Mouse (Mus musculus) hindbrain, embryonic 10.5 days (tissue): ENCODE measurements around the gene Asic5. TPM values are rescaled to one million over a fixed set of nuclear protein-coding genes. Genes with fewer than 3 reads are reported as not detected.

Source experiments
- DNase-seq: peaks from one replicate; pipeline ENCODE4 v3.0.0-alpha.2; 2017; ENCODE audit warnings: low spot score
- H3K27ac ChIP-seq: fragments of 300-500 bp; sonication (generic); 2 replicates; pipeline ENCODE4 v1.5.1; 2016; ENCODE audit warnings: mild to moderate bottlenecking, moderate library complexity
- H3K27me3 ChIP-seq: fragments of 300-500 bp; sonication (generic); 2 replicates; pipeline ENCODE4 v1.6.1; 2016; ENCODE audit warnings: mild to moderate bottlenecking; ENCODE audit not compliant: poor library complexity, insufficient read depth, severe bottlenecking
- H3K36me3 ChIP-seq: fragments of 300-500 bp; sonication (generic); 2 replicates; pipeline ENCODE4 v1.6.1; 2016; ENCODE audit warnings: mild to moderate bottlenecking, moderate library complexity
- H3K4me1 ChIP-seq: fragments of 300-500 bp; sonication (generic); replicated peaks from 2 replicates; pipeline ENCODE4 v1.6.1; 2016; ENCODE audit warnings: mild to moderate bottlenecking
- H3K4me3 ChIP-seq: fragments of 300-500 bp; sonication (generic); 2 replicates; pipeline ENCODE4 v1.5.1; 2016; ENCODE audit warnings: mild to moderate bottlenecking, moderate library complexity
- H3K9me3 ChIP-seq: fragments of 300-500 bp; sonication (generic); 2 replicates; pipeline ENCODE4 v1.6.1; 2016; ENCODE audit warnings: mild to moderate bottlenecking, moderate library complexity
- WGBS: fragments of 180-500 bp; shearing (Covaris S2); methylation state at CpG from one replicate; pipeline ENCODE4 v1.1.7; 2016; 5-methylcytosine and 5-hydroxymethylcytosine counted together
- polyA plus RNA-seq: library from polyadenylated mRNA; unstranded; fragments of >200 nt; fragmentation: Nextera tagmentation; extraction: Ambion mirVana; gene quantifications from 2 replicates; pipeline ENCODE4 v1.2.1, GENCODE M21; 2016

Asic5 gene
- polyA plus RNA-seq, 1 experiment from 2014 or later, result not detected

DNA sequence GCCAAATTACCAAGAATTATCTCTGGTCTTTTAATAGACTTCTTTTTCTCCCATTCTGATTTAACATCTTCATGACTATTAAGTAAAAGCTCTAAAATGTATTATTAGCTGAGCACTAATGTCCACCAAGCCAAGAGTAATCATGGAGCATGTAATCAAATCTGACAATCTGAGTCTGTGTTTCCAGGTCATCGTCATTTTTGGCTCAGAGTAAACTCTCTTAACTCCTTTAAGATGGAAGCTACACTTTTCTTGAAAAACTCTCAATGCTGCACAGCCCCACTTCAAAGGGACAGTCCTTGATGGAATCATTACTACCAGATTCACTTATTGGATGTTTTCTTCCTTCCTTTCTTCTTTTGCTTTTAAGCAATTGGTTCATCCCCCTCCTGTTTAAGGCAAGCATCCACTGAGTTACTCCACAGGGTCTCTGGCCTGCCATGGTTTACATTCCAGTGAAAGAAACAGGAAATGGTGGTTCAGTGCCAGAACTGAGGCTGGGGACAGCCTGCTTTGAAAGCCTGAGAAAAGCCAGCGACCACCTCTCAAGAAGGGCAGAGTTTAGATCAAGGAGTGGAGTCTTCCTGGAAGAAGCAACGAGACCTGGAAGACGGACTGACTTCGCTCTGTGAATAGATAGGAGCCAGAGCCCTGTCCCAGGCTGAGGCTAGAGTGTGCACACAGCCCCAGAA lies 72.3 kb downstream of the Asic5 start:
- H3K27me3 ChIP-seq, result no peaks in the 10 kb centered on the region
- peaks cover 13% of the 10 kb centered on the region; the same call in 1 of the 2 replicates for H3K4me1 ChIP-seq
- WGBS, result 64% methylated on average over 5 of the region's 5 CpGs
- H3K9me3 ChIP-seq, result no peaks in the 10 kb centered on the region
- H3K27ac ChIP-seq, result no peak overlapping the region; the same call in 1 of the 2 replicates
- no peaks in the 10 kb centered on the region for H3K36me3 ChIP-seq
- DNase-seq, result no peak
- H3K4me3 ChIP-seq, result no peak overlapping the region

DNA sequence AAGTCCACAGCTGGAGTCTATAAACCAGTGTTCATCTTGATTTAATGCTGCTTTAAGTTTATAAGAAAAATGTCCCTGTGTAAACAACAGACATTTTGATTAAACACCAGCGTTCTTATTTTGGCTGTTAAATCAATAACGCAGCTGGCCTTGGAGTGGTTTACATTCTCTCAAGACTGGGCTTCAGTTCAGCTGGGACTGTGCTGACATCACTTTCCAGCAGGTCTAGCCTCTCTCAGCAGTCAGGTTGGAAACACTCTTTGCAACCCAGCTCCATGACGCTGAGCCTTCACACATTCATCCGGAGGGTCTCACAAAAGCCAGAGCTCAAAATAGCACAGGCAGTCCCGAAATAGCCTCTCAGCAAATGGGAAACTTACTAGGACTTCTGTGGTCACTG lies 75.1 kb downstream of the Asic5 start:
- DNase-seq, result no peak
- Histone ChIP-seq H3K27me3 (no peaks in the 10 kb centered on the region), H3K4me3 (no peak overlapping the region), H3K27ac (no peak overlapping the region), H3K4me1 (peaks cover 9% of the 10 kb centered on the region; the same call in 1 of the 2 replicates), H3K9me3 (no peaks in the 10 kb centered on the region), H3K36me3 (no peaks in the 10 kb centered on the region)
- WGBS, result 75% methylated on average over 5 of the region's 5 CpGs

DNA sequence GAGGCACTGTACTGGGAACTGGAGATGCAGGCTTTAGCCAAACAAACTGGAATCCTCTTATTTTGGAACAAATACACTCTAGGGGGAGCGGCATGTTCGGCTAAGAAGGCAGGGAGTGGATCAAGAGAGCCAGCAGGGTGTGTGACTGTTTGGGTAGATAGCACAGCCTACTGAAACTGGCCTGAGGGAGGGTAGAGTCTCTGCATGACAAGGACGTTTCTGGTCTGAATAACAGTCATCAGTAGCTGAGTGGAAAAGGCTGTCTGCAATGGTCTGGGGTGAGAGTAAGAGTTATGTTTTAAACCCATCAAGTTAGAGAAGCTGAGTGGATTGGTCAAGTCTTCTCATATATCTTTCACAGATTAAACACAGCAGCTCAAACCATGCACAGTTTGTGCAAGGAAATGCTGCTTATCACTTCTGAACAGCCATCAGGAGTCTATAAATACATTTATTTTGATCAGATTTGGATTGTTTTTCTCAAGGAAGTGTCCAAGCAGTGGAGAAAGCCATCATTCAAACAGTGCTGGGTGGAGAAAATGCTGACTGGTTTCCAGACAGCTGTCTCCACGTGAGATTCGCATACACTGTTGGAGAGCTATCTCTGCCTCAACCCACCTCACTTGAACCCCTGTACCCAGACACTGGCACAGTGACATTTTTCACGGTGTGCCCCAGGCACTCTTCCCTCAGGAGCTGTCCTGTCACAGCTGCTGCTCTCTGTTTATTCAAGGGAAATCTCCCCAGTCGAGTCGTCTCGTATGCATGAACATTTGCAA lies 79.5 kb downstream of the Asic5 start:
- WGBS, result 53% methylated on average over 9 of the region's 9 CpGs
- 0 out of 2 replicates have a peak, but pooled peaks cover 7% of the 10 kb centered on the region for H3K4me1 ChIP-seq
- H3K9me3 ChIP-seq, result no peaks in the 10 kb centered on the region
- H3K27me3 ChIP-seq, result no peaks in the 10 kb centered on the region
- H3K4me3 ChIP-seq, result no peak overlapping the region
- H3K36me3 ChIP-seq, result no peaks in the 10 kb centered on the region
- no peak overlapping the region for H3K27ac ChIP-seq
- no peak for DNase-seq

DNA sequence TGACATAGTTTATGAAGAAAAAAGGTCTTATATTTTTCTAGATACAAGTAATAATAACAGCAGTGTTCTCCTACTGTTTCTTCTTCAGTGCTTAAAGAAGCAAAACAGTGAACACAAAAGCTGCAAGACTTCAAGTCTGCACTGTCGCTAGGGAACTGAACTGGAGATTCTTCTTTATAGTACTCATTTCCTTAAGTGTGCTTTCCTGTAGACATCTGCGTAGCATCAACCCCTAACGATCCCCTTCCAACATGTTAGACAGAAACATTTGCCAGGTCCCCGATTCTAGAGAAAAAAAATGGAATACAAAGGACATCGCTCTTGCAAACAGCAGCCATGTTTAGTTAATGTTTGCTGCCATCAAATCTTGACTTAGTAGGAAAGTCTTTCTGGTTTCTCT lies 85.7 kb downstream of the Asic5 start:
- no peaks in the 10 kb centered on the region for H3K36me3 ChIP-seq
- H3K27ac ChIP-seq, result no peak overlapping the region
- 90% methylated on average over 5 of the region's 5 CpGs for WGBS
- H3K9me3 ChIP-seq, result no peaks in the 10 kb centered on the region
- 0 out of 2 replicates have a peak, but pooled peaks cover 4% of the 10 kb centered on the region for H3K4me1 ChIP-seq
- H3K27me3 ChIP-seq, result peaks cover 2% of the 10 kb centered on the region
- no peak for DNase-seq
- H3K4me3 ChIP-seq, result no peak overlapping the region

Other genes with a start within 250 kb of the Asic5 start
- gene Ctso, start 49.7 kb upstream of the Asic5 start, polyA plus RNA-seq, result 6.3 and 7.9 TPM in 2 replicates
- gene Tdo2, start 6.1 kb upstream of the Asic5 start, polyA plus RNA-seq, result not detected in 2 replicates
- gene Gucy1b1, start 92.4 kb downstream of the Asic5 start, polyA plus RNA-seq, result 3.3 and 6.5 TPM in 2 replicates
- 2.2 and 3.2 TPM in 2 replicates for gene Gucy1a1, start 163.5 kb downstream of the Asic5 start, polyA plus RNA-seq